Mouse (Mus musculus) cerebellum, adult 11 months (tissue): ENCODE data around the gene Pfn3.
"Not testable (repeated sequence)": the region's sequence is repeated elsewhere in the genome, so short reads cannot be mapped to it uniquely, and the experiment has no call there.

Source experiments
- DNase-seq: peaks from one replicate; pipeline ENCODE4 v3.0.0; 2022

Pfn3 gene

DNA sequence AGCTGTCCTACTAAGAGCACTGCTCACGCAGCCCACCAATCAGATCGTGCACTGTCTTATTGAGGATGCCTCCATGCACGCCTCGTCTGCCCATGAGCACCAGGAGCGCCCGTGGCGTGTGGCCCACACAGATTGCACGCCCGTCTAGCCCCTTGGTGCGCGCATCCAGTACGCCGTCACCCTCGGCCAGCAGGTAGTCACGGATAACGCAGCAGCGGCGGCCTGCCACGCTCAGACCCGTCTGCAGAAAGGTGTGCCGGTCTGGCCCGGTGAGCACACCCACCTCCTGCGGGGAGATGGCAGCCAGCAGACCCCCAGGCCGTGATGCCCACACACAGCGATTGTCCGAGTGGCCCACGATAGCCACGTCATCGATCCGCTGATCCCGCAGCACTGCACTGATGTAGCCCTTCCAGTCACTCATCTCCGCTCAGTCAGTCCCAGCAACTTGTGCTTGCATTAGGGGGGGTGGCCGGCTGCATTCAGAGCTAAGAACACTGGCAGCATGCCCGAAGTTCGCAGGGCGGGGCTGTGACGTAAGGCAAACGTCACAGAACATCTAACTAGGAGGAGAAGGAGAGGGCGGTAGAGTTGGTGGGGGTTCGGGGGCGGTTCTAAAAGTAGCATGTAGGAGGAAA lies at the start of gene Pfn3:
Gene Pfn3 (minus strand): TSS at position 490 of the 638 bp plus-strand sequence.
- DNase-seq: no peak

DNA sequence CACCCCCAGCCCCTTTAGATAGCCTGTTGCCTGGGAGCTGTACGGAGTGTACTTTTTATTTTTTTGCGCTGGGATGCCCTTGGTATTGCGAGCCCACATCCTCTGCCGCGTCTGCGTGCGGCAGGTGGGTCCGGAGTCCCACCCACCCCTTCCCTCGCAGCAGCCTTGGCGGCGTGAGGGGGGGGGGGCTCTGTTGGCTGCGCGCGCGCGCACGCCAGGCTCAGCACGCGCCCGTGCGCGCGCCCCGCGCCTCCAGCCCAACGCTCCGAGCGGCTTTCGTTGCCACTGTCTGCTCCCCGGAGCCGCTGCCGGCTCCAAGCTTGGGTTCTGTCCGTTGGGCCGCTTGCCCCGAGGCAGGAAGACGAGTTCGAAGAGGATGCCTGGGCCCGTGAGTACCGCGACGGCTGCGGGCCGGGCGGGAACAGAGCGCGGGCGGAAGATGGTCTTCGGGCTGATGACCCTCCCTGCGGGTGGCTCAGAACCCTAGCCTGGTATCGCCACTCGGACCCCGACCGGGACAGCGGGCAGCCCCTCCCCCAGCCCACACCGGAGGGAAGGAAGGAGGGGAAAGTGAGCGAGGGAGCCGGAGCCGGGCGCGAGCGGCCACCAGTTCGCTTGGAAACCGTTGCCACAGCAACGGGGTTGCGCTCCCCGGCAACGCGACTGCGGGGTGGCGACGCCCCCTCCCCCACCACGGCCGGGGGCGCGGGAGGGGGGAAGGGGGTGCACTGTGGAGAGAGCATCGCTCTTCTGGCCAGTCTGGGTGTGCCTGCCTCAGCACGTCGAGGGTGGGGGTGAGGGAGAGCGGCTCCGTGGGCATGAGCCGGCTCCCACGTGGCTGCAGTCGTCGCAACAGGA lies 49.2 kb upstream of the Pfn3 start, which contains the start of gene Prr7:
Gene Prr7 (plus strand): TSS at position 241 of the 858 bp plus-strand sequence.
- no peak for DNase-seq

DNA sequence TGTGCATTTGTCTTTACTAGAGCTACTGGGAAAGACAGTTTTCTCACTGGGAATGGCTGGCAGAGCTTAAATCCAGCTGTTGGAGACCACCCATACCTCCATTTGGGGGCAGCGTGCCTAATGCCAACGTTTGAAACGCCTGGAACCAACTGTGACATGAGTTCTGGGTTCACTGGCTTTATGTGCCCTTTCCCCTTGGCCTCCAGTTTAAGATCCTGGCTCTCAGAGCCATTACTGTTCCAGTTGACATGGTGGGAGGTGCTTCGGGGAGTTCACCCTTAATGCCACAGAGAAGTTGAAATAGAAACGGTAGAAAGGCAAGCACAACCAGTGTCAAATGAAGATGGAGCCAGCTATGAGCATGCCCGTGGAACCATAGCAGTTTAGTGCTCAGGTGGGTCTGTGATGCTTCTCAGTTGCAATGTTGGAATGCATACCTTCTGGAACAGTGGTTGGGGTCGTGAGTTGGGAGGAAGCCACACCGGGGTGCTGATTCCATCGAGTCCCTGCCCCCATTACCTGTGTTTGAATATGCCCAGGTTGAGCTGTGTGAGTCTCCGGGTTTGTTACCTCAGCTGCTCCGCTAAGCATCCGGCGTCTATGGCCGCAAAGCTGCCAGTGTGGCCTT lies 48.5 kb upstream of the Pfn3 start:
- no peak for DNase-seq

DNA sequence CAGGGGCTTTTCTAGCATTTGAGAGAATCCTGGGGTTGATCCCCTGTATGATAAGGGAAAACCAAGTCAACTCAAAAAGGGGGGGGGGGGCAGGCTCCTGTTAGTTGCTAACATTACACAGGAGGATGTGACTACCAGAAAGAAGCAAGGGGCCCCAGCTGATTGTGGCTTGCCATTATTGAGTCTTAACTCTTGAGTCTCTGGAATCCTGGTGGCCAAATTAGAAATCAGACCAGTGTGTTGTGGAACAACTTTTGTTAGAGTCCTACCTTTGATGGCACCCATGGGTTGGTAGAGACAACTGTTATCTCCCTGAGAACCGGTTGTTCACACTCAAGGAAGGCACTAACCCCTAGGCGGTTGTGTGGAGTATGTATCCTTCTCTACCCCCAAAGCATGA lies 47.9 kb upstream of the Pfn3 start:
- no peak for DNase-seq

DNA sequence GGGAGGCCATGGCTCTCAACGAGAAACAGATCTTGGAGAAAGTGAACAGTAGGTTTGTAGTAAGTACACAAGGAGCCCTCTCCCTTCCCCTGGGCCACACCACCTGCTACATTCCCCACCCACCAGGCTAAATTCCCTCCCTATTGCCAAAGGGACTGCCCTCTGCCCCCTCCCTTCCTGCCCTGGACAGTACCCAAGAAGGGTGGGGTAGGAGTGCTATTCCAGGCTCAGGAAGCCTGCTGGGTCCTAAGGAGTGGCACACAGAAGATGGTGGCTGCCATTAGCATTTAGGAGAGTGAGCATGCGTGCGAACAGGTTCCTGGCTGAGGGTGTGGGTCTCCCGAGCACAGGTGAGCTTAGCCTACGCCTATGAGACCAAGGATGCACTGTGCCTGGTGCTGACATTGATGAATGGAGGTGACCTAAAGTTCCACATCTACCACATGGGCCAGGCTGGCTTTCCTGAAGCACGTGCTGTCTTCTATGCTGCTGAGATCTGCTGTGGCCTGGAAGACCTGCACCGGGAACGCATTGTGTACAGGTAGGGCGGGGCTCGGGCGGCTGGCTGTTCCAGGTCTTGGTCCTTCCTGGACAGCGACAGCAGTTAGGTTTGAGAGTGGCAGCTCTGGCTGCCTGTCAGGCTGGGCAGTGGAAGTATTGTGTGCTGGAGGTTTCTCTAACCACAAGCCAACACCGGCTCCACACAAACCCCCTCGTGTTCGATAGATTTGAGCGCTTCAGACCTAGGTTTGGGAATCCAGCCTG lies 36.9 kb upstream of the Pfn3 start:
- no peak for DNase-seq

DNA sequence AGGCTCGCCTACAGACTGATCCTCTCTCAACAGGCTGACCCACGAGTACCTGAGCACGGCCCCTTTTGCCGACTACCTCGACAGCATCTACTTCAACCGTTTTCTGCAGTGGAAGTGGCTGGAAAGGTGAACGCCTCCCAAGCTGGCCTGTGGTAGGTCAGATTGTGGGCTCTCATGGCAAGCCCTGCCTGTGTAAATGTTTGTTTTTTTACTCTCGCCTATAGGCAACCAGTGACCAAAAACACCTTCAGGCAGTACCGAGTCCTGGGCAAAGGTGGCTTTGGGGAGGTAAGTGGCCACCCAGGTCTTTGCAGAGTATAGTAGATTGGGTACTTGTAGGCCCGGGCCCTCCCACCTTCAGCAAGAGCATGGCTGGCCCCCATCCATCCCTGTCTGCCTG lies 36.3 kb upstream of the Pfn3 start:
- DNase-seq: no peak

DNA sequence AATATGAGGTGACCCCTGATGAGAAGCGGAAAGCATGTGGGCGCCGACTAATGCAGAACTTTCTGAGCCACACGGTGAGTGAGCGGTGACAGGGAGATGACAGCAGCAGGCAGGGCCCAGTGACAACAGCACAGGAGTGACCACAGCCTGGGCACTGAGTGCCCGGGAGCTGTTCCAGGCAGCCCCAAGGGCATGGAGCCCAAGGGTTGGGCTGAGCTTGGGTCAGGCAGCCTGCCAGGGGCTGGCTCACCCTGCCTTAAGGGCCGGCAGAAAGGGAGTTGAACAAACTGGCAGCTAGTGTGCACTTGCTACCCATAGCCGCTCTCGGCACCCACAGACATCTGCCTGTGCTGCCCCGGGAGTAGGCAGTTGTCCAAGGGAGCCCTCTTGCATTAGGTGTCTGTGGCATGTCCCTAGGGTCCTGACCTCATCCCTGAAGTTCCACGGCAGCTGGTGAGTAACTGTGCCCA lies 35.5 kb upstream of the Pfn3 start:
- DNase-seq: no peak

DNA sequence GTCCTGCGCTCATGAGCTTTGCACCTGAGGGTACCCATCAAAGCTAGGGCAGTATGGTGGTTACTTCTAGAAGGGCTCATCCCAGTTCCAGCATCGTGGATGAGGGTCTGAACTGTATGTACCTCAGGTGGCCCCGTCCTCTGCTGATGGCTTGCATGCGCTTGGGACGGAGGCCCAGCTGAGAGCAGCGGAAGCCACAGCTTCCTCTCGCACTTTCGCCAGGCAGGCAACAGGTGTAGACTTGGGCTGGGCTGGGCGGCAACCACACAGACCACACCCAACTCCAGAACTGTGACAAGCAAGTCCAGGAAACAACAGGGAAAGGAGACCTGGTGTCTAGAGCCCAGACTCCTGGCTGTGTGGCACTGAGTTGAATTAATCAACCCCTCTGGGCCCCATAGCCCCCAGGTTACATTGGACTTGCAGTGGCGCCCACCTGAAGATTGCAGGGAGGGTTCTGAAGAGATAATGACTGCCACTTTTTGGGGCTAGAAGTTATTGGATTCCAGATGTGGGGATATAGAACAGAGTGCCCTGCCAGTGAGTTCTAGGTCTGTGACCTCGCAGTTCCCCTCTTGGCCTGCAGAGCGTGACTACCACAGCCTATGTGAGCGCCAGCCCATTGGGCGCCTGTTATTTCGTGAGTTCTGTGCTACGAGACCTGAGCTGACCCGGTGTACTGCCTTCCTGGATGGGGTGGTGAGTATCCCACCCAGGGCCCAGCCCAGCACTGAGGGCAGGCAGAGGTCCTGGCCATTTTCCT lies 34.8 kb upstream of the Pfn3 start:
- DNase-seq: no peak

DNA sequence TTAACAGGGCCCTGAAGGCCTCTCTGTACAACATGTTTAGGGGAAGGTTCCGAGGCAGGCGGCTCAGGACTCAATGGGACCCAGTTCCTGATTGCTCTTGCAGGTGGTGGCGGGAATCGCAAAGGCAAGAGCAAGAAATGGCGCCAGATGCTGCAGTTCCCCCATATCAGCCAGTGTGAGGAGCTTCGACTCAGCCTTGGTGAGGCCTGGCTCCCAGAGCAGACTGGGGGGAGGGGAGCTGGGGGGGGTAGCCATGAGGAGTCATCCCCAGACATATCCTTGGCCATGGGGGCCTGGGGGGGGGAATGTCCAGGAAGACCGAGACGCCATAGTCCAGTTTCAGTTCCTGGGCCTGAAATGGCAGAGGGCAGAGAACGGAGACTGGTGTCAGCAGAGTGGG lies 34.2 kb upstream of the Pfn3 start:
- no peak for DNase-seq

DNA sequence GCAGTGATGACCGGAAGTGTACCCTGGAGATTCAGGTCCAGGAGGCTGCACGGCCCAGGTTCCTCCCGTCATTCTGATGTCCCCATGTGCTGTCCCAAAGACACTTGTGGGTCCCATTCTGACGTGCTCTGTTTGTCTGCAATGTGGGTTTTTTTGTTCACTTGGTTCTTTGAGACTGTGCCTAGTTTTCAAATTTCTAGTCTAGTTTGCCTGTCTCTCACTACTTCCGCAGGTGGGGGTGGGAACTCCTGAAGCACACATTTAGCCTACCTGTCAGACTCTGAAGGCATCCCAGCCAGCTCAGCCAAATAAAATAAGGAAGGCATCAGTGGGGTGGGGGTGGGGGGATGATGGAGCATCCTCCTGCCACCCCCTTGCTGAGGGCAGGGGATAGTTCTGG lies 33.1 kb upstream of the Pfn3 start:
- DNase-seq: no peak

DNA sequence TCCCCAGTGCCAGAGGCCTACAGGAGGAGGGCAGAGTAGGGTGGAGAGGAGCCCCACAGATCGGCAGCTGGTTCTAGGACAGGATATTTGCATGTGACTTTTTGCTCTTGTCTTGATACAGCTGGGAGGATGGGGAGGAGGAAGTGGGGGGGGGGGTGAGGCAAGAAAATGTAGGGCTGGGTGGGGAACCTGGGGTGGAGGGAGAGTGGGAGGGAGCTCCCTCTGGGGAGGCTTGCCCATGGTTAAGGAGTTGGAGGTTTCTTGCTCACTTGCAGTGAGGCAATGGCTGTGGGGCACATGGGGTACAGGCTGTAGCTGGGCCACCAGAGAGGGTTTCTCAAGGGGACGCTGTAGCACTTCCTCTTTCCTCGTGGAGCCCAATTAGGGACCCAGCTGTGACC lies 32.5 kb upstream of the Pfn3 start:
- no peak for DNase-seq

DNA sequence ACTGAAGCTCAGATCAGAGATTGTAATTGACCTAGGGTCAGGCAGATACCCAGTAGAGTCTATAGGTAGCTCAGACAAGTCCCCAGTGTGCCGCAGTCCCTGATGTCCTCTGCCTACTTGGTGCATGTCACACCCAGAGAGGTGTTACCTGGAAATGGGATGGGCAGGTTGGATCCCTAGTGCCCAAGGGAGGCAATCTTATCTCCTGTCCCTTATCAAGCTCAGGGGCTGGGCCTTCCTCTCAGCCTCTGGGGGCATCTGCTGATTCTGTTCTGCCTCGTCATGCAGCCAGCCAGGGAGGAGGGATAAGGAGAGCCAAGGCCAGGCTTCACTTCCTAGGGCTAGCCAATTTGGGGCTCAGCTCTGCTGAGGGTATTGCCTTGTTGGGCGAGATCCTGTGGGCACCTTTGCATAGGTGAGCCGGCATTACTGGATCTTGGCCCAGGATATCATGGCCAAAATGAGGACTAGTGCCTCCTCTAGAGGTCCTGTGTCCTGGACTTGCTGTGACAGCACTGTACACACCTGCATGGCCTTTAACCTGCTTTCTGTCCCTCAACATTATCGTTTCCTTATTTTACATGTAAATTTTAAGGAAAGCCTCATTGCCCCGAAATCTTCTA lies 31.6 kb upstream of the Pfn3 start:
- no peak for DNase-seq

DNA sequence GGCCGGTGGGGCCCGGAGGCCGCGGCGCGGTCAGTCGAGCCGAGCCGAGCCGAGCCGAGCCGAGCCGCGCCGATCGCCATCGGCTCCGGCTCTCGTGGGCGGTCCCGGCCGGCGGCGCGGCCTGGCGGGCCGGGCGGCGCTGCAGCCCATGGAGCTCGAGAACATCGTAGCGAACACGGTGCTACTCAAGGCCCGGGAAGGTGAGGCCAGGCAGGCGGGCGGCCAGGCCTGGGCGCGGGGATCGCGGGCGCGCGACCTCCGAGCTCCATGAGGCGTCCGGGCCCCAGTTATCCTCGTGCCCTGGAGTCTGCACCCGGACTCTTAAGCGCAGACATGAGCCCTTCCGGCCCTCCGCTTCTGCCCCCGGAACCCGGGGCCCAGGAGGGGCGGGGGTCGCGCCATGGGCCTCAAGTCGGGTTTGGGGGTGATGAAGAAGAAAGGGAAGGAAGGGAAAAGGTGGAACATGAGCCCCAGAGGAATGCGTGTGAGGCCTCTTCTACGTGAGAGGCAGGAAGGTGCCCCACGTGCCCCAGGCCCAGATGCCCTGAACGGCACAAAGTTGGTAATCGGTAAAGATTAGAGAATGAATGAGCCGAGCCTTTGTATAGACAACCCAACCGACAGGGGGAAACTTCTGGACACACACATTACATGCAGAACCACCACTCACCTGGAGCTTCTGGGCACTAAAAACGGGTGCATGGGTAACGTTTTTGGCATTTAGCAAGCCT lies 30.5 kb upstream of the Pfn3 start:
- DNase-seq: no peak

DNA sequence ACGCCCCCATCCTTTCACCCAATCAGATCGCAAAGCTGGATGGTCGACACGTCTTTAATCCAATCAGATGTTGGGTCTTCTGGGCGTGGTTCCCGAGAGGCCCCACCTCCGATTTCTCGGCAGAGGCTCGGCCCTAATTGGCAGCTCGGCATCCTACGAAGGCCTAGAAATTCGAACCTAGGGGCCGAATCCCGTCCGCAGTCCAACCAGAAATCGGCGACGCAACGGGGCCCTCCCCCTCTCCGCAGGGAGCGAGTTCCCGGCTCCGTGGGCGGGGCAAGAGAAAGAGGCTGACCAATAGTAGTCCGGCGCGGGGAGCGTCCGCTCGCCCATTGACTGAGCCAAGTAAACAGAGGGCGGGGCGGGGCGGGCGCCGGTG lies 29.9 kb upstream of the Pfn3 start, which contains the start of gene Grk6:
Gene Grk6 (plus strand): TSS at position 136 of the 379 bp plus-strand sequence.
- peak; percentile 100 for DNase-seq

DNA sequence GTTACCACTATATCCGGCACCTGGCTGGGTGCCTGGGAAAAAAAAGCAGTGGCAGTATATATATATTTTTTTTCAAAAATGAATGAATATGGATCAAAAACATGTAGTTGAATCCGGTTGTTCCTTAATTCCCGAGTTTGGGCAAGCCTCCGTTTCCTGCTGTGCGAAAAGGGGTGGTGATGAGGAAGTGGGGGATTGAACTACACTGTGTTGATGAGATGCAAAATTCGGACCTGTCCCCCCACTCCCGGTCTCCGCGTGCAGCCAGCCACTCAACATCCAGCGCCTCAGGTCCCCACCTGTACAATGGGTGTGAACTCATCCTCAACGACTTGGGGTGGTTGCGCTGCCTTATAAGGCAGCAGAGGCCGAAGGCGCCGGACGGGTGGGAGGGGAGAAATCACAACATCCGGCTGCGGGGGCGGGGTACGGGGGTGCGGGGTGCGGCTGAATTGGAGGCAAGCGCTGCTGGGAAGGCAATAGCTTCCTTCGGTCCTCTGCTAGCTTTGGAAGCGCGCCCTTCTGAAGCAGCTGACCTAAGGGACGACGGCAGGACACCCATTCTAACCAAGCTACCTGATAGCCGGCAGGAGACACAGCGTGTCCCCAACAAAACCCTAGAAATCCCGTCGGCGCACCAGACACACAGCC lies 29.4 kb upstream of the Pfn3 start:
- DNase-seq: no peak

DNA sequence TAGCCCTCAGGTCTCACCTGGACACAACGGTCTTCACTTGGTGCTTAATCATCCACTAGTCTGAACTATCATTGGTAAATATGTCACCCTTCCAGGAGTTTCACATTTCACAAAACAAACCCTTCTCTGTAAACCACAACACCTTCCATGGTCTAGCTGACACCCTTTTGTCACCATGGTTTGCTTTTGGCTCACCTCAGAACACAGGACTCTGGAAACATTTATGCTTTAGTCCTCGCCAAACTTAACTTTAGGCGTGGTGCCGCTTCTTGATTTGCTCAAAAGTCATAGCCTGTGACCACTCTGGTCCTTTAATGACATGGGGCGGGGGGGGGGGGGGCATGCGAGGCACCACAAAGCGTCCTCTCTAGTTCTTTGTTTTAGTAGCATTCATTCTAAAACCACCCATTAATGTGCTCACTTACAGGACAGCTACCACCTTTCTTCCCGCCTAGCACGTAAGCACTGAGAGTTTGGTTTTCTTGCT lies 28.8 kb upstream of the Pfn3 start:
- DNase-seq: no peak

DNA sequence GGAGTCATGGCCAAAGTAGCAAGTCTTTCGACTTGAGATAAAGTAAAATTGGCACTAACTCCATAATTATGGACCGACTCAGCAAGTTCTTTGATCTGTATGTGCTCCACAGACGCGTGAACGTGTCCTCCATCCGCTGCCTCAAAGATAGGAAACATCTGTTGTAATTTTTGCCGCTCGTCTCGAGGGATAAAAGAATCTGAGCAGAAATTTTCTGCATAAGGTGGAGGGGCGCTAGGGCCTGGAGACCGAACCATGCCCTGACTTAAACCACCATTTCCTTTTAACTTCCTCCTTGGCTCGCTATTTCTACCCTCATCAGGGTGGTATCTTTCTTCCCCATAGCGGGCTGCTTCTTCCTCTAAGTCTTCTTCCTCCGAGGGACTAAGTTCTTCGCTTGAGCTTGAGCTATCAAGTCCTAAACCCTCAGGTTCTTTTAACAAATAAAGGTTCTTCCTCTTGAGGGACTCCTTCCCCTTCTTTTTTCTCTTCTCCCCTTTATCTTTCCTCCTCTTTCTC lies 22.1 kb upstream of the Pfn3 start:
- not testable (repeated sequence) for DNase-seq

DNA sequence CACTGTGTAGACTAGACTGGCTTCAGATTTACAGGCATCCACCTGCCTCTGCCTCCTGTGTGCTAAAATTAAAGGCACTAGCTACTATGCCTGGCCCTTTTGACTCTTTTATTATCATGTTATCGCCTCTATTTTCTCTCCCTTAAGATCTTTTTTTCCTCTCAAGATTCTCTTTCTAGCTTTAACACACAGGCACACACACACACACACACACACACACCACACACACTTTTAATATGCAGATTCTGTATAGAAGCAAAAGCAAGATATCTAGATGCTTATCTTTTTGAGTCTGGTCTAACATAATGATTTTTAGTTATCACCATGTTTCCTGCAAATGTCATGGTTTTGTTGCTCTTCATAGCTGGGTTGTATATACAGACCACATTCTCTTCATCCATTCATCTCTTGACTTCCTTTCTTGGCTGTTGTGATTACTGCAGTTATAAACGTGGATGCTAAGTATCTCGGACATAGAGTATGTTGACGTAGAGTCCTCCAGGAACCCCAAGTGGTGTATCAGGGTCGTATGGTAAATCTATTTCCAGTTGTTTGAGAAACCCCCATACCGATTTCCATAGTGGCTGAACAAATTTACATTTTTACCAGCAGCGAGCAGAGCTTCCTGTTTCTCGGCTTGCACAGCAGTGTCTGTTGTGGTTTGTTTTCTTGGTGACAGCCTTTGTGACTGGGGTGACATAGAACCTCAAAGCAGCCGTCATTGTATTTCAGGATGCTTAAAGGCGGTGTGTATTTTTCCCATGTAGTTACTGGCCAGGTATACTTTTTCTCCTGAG lies 17.1 kb upstream of the Pfn3 start:
- no peak for DNase-seq

DNA sequence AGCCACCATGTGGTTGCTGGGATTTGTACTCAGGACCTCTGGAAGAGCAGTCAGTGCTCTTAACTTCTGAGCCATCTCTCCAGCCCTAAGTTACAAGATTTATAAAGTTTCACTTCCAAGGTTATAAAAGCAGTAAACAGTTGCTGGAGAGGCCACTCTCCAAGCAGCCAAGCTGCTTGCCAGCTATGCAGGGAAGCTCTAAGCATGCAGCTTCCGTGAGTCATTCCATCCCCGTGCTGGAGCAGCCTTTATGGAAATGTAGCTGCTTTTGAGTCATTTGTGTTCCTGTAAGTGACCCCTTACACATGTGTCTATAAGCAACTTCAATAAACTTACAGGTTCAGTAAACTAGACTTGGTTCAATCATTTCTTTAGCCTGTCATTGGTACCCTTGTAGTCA lies 15.5 kb upstream of the Pfn3 start:
- DNase-seq: no peak
